Mouse (Mus musculus): Measurements from ENCODE around the gene Atoh8. TPM values are rescaled to one million over a fixed set of nuclear protein-coding genes. Genes with fewer than 3 reads are reported as not detected.

Atoh8 gene
- polyA plus RNA-seq, 1 experiment from 2014 or later, result 11.8 TPM

DNA sequence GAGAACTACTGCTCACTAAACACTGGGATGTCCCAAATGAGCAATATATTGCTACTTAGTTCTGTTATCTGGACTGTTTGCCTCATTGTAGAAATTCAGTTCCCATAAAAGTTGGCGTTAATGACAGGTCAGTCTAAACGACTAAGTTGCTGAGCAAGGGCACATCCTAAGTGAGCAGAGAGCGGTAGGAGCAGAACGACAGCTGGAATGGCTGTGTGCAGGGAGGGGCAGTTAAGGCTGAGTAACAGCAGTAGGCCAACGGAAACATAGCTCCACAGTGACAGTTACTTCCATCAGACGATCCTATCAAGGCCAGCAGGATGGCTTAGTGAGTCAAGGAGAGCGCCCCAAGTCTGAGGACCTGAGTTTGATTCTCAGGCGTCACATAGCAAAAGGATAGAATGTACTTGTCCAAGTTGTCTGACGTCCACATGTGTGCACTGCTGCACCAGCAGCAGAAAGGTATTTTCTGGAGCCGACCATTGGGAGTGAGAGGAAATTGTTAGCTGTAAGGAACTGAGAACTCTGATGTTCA is 75.4 kb downstream of the Atoh8 start:
- no peak overlapping the region for H3K4me2 ChIP-seq (ENCODE audit: low read depth, low read length, severe bottlenecking)
- ATAC-seq (replicated peaks; ENCODE audit: low FRiP score) (no peak), DNase-seq (ENCODE audit: low spot score) (no peak)
- no peak overlapping the region for H3K9ac ChIP-seq (ENCODE audit: low read length)
- H3K4me3 ChIP-seq (ENCODE audit: low read depth, low read length), result no peak overlapping the region
- H3K36me3 ChIP-seq (ENCODE audit: control insufficient read depth, insufficient read depth, low read length), result no peaks in the 10 kb centered on the region
- H3K9me3 ChIP-seq (ENCODE audit: control insufficient read depth, low read length), result no peaks in the 10 kb centered on the region
- no peaks in the 10 kb centered on the region for H3K27me3 ChIP-seq (ENCODE audit: control insufficient read depth, insufficient read depth, low read length)
- H3K4me1 ChIP-seq (replicated peaks; ENCODE audit: control insufficient read depth, insufficient read depth, low read length), result no peaks in the 10 kb centered on the region
- H3K27ac ChIP-seq (ENCODE audit: low read depth, low read length), result no peak overlapping the region
- WGBS, result 91% methylated on average over 10 of the region's 10 CpGs

GRCm38 (mm10) chr6:72158966-72159764 is 76.2 kb downstream of the Atoh8 start:
- H3K27ac ChIP-seq (ENCODE audit: low read depth, low read length), result no peak overlapping the region
- no peak overlapping the region for H3K9ac ChIP-seq (ENCODE audit: low read length)
- H3K27me3 ChIP-seq (ENCODE audit: control insufficient read depth, insufficient read depth, low read length), result no peaks in the 10 kb centered on the region
- no peak overlapping the region for H3K4me2 ChIP-seq (ENCODE audit: low read depth, low read length, severe bottlenecking)
- no peaks in the 10 kb centered on the region for H3K4me1 ChIP-seq (replicated peaks; ENCODE audit: control insufficient read depth, insufficient read depth, low read length)
- H3K36me3 ChIP-seq (ENCODE audit: control insufficient read depth, insufficient read depth, low read length), result no peaks in the 10 kb centered on the region
- no peaks in the 10 kb centered on the region for H3K9me3 ChIP-seq (ENCODE audit: control insufficient read depth, low read length)
- no peak overlapping the region for H3K4me3 ChIP-seq (ENCODE audit: low read depth, low read length)
- 86% methylated on average over 8 of the region's 8 CpGs for WGBS
- DNase-seq (ENCODE audit: low spot score) (no peak), ATAC-seq (replicated peaks; ENCODE audit: low FRiP score) (no peak)

Other genes starting within 250 kb of the Atoh8 start
- gene St3gal5, start 138.0 kb downstream of the Atoh8 start, polyA plus RNA-seq (2014; fragmentation: Nextera tagmentation; extraction: Ambion mirVana), result 40.4 and 43.3 TPM in 2 replicates
- not detected in 2 replicates for gene Sftpb, start 69.0 kb upstream of the Atoh8 start, polyA plus RNA-seq (2014; fragmentation: Nextera tagmentation; extraction: Ambion mirVana)
- 109 and 113 TPM in 2 replicates for gene Usp39, start 109.6 kb upstream of the Atoh8 start, polyA plus RNA-seq (2014; fragmentation: Nextera tagmentation; extraction: Ambion mirVana)
- 21.4 and 21.5 TPM in 2 replicates for gene 0610030E20Rik, start 111.7 kb upstream of the Atoh8 start, polyA plus RNA-seq (2014; fragmentation: Nextera tagmentation; extraction: Ambion mirVana)
- 4.2 and 4.6 TPM in 2 replicates for gene Tmem150a, start 119.9 kb upstream of the Atoh8 start, polyA plus RNA-seq (2014; fragmentation: Nextera tagmentation; extraction: Ambion mirVana)
- 102 and 106 TPM in 2 replicates for gene Rnf181, start 131.4 kb upstream of the Atoh8 start, polyA plus RNA-seq (2014; fragmentation: Nextera tagmentation; extraction: Ambion mirVana)
- 8.1 and 11.9 TPM in 2 replicates for gene Vamp5, start 144.9 kb upstream of the Atoh8 start, polyA plus RNA-seq (2014; fragmentation: Nextera tagmentation; extraction: Ambion mirVana)
- 34.1 and 35.6 TPM in 2 replicates for gene Vamp8, start 155.1 kb upstream of the Atoh8 start, polyA plus RNA-seq (2014; fragmentation: Nextera tagmentation; extraction: Ambion mirVana)
- 11.7 and 13.5 TPM in 2 replicates for gene Ggcx, start 178.7 kb upstream of the Atoh8 start, polyA plus RNA-seq (2014; fragmentation: Nextera tagmentation; extraction: Ambion mirVana)
- 504 and 506 TPM in 2 replicates for gene Mat2a, start 204.0 kb upstream of the Atoh8 start, polyA plus RNA-seq (2014; fragmentation: Nextera tagmentation; extraction: Ambion mirVana)

Data from forebrain, embryonic 11.5 days (tissue).